Mouse (Mus musculus) heart, embryonic 10.5 days (tissue): ENCODE results near the gene Hax1. TPM values are rescaled to one million over a fixed set of nuclear protein-coding genes. Genes with fewer than 3 reads are reported as not detected.

Experiments used
- DNase-seq: peaks from one replicate; pipeline ENCODE4 v3.0.0-alpha.2; 2017; ENCODE audit warnings: low spot score
- H3K27ac ChIP-seq: fragments of 300-500 bp; sonication (generic); 2 replicates; pipeline ENCODE4 v1.5.1; 2016; ENCODE audit warnings: mild to moderate bottlenecking
- H3K27me3 ChIP-seq: fragments of 300-500 bp; sonication (generic); 2 replicates; pipeline ENCODE4 v1.6.1; 2016; ENCODE audit warnings: mild to moderate bottlenecking; ENCODE audit not compliant: poor library complexity, insufficient read depth, severe bottlenecking
- H3K36me3 ChIP-seq: fragments of 300-500 bp; sonication (generic); 2 replicates; pipeline ENCODE4 v1.6.1; 2016; ENCODE audit warnings: mild to moderate bottlenecking, moderate library complexity
- H3K4me1 ChIP-seq: fragments of 300-500 bp; sonication (generic); 2 replicates; pipeline ENCODE4 v1.6.1; 2016; ENCODE audit warnings: mild to moderate bottlenecking
- H3K4me3 ChIP-seq: fragments of 300-500 bp; sonication (generic); 2 replicates; pipeline ENCODE4 v1.5.1; 2016; ENCODE audit warnings: mild to moderate bottlenecking, moderate library complexity
- H3K9me3 ChIP-seq: fragments of 300-500 bp; sonication (generic); 2 replicates; pipeline ENCODE4 v1.6.1; 2016; ENCODE audit warnings: mild to moderate bottlenecking, moderate library complexity
- WGBS: fragments of 180-500 bp; shearing (Covaris S2); methylation state at CpG from one replicate; pipeline ENCODE4 v1.1.7; 2016; 5-methylcytosine and 5-hydroxymethylcytosine counted together
- polyA plus RNA-seq: library from polyadenylated mRNA; unstranded; fragments of >200 nt; fragmentation: Nextera tagmentation; extraction: Ambion mirVana; gene quantifications from 2 replicates; pipeline ENCODE4 v1.2.1, GENCODE M21; 2016

The Hax1 gene
- polyA plus RNA-seq, 1 experiment from 2014 or later, result 150 TPM

DNA sequence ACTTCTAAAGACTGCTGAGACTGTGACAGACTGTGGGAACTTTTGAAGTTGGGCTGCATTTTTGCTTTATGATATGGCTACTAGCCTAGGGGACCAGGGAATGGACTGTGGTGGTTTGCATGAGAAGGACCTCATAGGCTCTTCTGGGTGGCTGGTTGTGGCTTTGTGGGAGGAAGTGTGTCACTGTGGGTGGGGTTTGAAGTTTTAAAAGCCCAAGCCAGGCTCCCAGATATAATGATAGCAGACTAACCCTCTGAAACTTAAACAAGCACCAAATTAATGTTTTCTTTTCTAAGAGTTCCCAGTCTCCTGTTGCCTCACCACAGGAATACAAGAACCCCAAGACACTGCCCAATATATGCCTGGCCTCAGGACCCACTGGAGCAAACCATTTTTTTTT, 21.7 kb downstream of the Hax1 start:
- no peak for DNase-seq

DNA sequence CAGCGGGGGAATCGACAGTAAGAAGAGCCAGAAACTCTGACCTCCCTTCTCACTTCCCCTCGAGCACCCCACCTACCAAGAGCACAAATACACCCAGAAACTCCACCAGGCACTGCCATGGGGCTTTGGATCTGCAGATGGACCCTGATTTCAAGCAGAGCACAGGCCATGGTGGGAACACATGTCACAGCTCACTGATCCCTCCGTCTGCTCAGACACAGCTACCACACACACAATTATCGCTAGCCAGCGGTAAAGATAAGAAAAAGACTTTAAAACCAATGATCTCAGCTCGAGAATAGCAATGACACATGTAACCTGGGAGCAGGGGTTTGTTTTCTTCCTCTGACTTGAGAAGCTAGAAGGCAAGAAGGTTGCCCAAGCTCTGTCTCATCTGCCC, 30.1 kb downstream of the Hax1 start:
- peaks cover 20% of the 10 kb centered on the region for H3K4me1 ChIP-seq
- H3K9me3 ChIP-seq, result no peaks in the 10 kb centered on the region
- H3K27ac ChIP-seq, result no peak overlapping the region
- no peaks in the 10 kb centered on the region for H3K27me3 ChIP-seq
- no peaks in the 10 kb centered on the region; the same call in 1 of the 2 replicates for H3K36me3 ChIP-seq
- WGBS, result 59% methylated on average over 7 of the region's 7 CpGs
- no peak overlapping the region for H3K4me3 ChIP-seq
- DNase-seq, result no peak

More for the DNA sequence above, 21.7 kb downstream of the Hax1 start:
- H3K27me3 ChIP-seq, result no peaks in the 10 kb centered on the region
- no peaks in the 10 kb centered on the region for H3K4me1 ChIP-seq
- H3K4me3 ChIP-seq, result no peak overlapping the region
- no peaks in the 10 kb centered on the region for H3K36me3 ChIP-seq
- no peak overlapping the region for H3K27ac ChIP-seq
- H3K9me3 ChIP-seq, result no peaks in the 10 kb centered on the region

DNA sequence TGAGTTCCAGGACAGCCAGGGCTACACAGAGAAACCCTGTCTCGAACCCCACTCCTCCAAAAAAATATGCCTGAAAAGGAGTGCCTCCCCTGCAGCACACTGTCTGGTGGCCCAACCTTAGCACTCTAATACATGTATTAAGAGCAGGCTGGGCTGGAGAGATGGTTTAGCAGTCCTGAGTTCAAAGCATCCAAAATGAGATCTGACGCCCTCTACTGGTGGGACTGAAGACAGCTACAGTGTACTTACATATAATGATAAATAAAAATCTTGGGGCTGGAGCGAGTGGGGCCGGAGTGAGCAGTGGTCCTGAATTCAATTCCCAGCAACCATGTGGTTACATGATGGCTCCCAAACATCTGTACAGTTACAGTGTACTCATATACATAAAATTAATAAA, 31.6 kb downstream of the Hax1 start:
- DNase-seq, result no peak
- no peaks in the 10 kb centered on the region; the same call in 1 of the 2 replicates for H3K36me3 ChIP-seq
- no peak overlapping the region for H3K27ac ChIP-seq
- H3K4me1 ChIP-seq, result peaks cover 24% of the 10 kb centered on the region
- 72% methylated on average over 4 of the region's 4 CpGs for WGBS
- no peaks in the 10 kb centered on the region for H3K27me3 ChIP-seq
- no peak overlapping the region for H3K4me3 ChIP-seq
- H3K9me3 ChIP-seq, result no peaks in the 10 kb centered on the region

DNA sequence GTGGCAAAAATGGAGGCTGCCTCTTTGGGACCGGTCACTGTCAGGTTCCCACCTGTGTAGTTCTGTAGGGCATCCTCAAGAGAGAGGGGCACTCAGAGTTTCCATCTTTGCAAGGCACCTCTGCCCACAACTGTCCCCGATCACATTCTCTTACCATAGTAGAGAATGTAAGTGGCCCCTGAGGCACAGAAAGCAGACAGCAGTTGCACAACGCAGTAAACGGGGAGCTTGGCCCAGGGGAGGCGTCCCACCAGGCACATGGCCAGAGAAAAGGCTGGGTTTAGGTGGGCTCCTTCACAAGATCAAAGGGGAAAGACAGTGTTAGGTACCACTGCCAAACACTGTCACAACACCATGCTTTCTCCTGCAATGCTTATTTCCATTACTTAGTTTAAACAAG, 32.6 kb downstream of the Hax1 start:
- Histone ChIP-seq H3K27me3 (no peaks in the 10 kb centered on the region), H3K36me3 (no peaks in the 10 kb centered on the region; the same call in 1 of the 2 replicates), H3K9me3 (no peaks in the 10 kb centered on the region), H3K4me3 (no peak overlapping the region), H3K4me1 (peaks cover 34% of the 10 kb centered on the region), H3K27ac (no peak overlapping the region)
- DNase-seq, result no peak
- WGBS, result 89% methylated on average over 5 of the region's 5 CpGs

- Histone ChIP-seq H3K27me3 (no peaks in the 10 kb centered on the region), H3K4me1 (peaks cover 38% of the 10 kb centered on the region), H3K36me3 (no peaks in the 10 kb centered on the region; the same call in 1 of the 2 replicates), H3K4me3 (no peak overlapping the region), H3K27ac (no peak overlapping the region), H3K9me3 (no peaks in the 10 kb centered on the region)
- WGBS, result 86% methylated on average over 8 of the region's 8 CpGs
- DNase-seq, result no peak
These were observed 33.0 kb downstream of the Hax1 start for GRCm38 (mm10) chr3:89965557-89965956.

DNA sequence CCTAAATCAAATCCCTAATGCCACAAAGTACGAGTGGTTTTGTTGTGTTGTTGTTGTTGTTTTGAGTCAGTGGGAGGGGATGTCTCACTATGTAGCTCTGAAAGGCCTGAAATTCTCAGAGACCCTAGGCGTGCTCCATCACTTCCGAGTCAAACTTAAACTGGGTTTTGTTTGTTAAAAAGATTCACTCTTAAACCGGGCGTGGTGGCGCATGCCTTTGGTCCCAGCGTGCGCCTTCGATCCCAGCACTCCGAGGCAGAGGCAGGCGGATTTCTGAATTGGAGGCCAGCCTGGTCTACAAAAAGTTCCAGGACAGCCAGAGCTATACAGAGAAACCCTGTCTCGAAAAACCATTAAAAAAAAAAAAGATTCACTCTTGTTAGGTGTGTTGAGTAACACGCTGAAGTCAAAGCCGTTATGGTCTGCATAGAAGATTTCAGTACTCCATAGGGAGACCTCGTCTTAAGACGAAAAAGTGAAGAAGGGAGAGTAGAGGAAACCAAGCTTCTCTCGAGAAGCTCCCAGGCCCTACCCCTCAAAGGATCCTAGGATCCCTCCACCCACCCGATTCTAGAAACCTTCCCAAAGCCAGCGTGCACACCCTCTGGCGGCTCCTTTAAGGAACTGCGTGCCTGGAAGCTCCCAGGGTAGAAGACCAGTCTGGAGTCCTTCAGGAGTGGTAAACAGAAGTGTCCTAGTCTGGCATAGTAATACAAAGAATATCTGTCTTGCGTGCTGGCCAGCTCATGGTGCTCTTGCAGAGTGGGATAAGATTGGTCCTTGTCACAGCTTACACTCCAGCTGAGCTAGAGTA, 34.4 kb downstream of the Hax1 start:
- peaks cover 9% of the 10 kb centered on the region for H3K36me3 ChIP-seq
- H3K27me3 ChIP-seq, result no peaks in the 10 kb centered on the region
- peaks cover 52% of the 10 kb centered on the region for H3K4me1 ChIP-seq
- WGBS, result 32% methylated on average over 22 of the region's 22 CpGs
- peak overlapping the region; percentile 96 for H3K27ac ChIP-seq
- peak overlapping the region; percentile 94 for H3K4me3 ChIP-seq
- DNase-seq, result no peak
- H3K9me3 ChIP-seq, result no peaks in the 10 kb centered on the region

DNA sequence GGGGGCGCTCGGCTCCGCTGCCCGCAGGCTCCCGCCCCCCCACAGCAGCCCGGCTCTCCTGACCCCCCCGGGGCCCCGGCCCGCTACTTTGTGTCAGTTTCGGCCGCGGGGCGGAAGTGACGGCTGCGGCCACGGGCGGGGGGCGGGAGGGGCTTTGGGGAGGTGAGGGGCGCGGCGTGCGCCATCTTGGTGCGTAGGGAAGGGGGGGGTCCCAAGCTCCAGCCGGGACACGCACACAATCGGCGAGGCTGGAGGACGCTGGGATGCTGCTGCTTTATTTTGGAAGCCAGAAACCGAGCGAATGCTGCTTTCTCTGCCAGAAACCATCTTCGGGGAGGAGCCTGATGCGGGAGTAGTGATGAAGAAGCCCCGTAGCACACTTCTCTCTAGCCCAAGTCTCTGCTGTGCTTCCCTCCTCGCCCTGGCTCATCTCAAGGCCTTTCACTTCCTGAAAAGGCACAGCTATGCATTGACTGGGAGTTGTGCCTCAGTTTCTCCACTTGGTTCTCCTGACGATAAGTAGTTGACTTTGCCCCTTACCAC, 35.3 kb downstream of the Hax1 start, which contains the start of gene Atp8b2:
Gene Atp8b2 (minus strand): TSS at position 288 of the 543 bp plus-strand sequence.
- peaks cover 56% of the 10 kb centered on the region for H3K4me1 ChIP-seq
- peaks cover 18% of the 10 kb centered on the region for H3K36me3 ChIP-seq
- no peaks in the 10 kb centered on the region for H3K9me3 ChIP-seq
- no peak for DNase-seq
- no peaks in the 10 kb centered on the region for H3K27me3 ChIP-seq
- WGBS, result 1% methylated on average over 33 of the region's 35 CpGs
- peak within 1 kb of the TSS; percentile 96 for H3K27ac ChIP-seq
- H3K4me3 ChIP-seq, result peak within 1 kb of the TSS; percentile 94

DNA sequence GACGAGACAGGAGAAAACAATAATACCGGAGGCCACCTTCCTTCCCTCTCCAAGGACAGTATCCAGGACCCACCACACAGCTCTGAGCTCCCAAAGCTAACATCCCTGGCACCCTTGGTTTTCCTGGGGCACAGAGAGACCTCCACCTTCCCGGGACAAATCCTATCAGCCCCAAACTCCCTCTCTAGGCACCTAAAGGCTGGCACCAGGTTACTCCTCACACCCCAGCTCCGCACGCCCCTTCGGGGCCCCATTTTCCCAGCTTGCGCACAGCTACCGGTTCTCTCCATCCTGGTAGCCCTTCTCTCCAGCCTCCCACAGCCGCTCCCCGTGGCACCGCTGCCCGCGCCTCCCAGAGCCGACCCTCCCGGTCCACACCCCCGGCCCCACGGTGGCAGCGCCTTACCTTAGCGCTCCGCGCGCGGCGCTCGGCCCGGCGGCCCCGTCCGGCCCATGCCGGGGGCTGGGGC, 35.8 kb downstream of the Hax1 start:
- Histone ChIP-seq H3K4me3 (peak overlapping the region; percentile 94), H3K36me3 (peaks cover 23% of the 10 kb centered on the region), H3K27me3 (no peaks in the 10 kb centered on the region), H3K9me3 (no peaks in the 10 kb centered on the region), H3K27ac (peak overlapping the region; percentile 96), H3K4me1 (peaks cover 56% of the 10 kb centered on the region)
- DNase-seq, result no peak
- under 1% methylated on average over 30 of the region's 30 CpGs for WGBS

DNA sequence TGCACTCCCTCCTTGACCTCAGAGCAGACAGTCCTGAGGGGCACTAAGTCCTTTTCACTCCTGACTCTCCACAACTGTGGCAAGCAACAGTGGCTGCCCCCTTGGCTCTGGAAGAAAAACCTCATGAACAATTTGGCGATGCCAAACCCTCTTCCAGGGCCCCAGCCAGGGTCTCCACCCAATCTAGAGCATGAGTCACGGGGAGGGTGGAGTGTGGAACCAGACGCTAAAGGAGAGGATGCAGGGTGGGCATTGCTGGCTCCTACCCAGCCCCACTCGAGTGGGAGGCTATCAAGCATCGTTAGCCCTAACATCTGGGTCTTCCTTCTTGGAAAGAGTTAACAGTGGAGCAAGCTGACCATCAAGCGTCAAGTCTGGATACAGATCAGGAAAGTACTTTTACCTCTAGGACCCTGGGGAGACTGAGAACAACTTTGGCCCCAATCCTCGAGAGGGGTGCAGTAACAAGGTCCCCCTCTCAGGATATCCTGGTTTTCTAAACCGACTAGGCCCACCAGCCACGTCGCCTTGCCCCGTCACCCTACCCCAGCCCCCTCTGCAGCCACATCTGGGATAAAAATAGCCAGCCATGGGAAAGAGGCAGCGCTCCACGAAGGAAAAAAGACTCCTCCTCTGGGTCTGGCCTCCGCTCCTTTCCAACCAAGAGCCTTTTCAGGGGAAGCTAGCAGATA, 36.4 kb downstream of the Hax1 start:
- no peak for DNase-seq
- peak overlapping the region; percentile 94 for H3K4me3 ChIP-seq
- peaks cover 56% of the 10 kb centered on the region for H3K4me1 ChIP-seq
- H3K27me3 ChIP-seq, result no peaks in the 10 kb centered on the region
- no peaks in the 10 kb centered on the region for H3K9me3 ChIP-seq
- peak overlapping the region; percentile 96 for H3K27ac ChIP-seq
- peaks cover 29% of the 10 kb centered on the region for H3K36me3 ChIP-seq
- WGBS, result 3% methylated on average over 14 of the region's 14 CpGs

DNA sequence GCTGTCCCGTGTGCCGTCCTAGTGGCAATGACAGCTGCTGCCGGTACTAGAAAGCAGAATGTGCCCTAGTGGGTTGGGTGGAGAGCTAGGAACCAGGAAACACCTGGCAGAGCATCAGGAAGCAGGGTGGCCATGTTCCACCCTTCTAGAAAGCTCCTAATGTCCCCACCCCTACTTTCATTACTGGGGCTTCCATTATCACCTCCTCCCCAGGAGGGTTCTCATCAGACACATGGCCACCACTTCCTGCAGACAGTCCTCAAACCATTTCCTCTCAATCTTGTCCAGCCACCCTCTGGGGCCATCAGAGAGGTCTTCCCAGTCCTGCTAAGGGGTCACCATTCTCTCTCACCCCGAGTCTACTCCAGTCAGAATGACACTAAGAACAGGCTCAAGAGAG, 37.1 kb downstream of the Hax1 start:
- H3K4me3 ChIP-seq, result peak overlapping the region; percentile 94
- H3K27ac ChIP-seq, result peak overlapping the region; percentile 96
- peaks cover 56% of the 10 kb centered on the region for H3K4me1 ChIP-seq
- H3K36me3 ChIP-seq, result peaks cover 36% of the 10 kb centered on the region
- WGBS, result 37% methylated on average over 4 of the region's 4 CpGs
- no peaks in the 10 kb centered on the region for H3K9me3 ChIP-seq
- no peak for DNase-seq
- no peaks in the 10 kb centered on the region for H3K27me3 ChIP-seq

GRCm38 (mm10) chr3:89960469-89960868, 38.1 kb downstream of the Hax1 start:
- H3K27me3 ChIP-seq, result no peaks in the 10 kb centered on the region
- H3K9me3 ChIP-seq, result no peaks in the 10 kb centered on the region
- peak overlapping the region; percentile 94 for H3K4me3 ChIP-seq
- H3K27ac ChIP-seq, result peak overlapping the region; percentile 83
- H3K36me3 ChIP-seq, result peaks cover 46% of the 10 kb centered on the region
- WGBS, result 0% methylated on average over 30 of the region's 30 CpGs
- DNase-seq, result peak; percentile 94
- peaks cover 56% of the 10 kb centered on the region for H3K4me1 ChIP-seq

DNA sequence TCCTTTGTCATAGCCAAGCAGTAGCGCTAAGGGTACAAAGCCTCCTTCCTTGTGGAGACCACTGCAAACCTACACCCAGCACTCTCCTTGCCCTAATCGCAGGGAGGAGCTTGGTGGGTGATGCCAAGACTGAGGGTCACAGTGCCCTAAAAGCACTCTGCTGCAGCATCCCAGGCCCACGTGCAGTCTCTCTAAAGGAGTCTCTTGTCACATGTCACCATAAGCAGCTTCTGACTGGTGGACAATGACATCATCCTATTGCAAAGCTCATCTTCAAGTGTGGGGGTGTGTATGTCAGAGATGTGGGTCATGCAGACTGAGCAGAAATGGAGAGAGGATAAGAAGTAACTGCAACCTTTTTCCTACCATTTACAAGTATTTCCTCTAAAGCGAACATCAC, 39.1 kb downstream of the Hax1 start:
- no peak overlapping the region; the same call in 1 of the 2 replicates for H3K4me3 ChIP-seq
- H3K4me1 ChIP-seq, result peaks cover 47% of the 10 kb centered on the region
- H3K36me3 ChIP-seq, result peaks cover 55% of the 10 kb centered on the region
- no peak for DNase-seq
- no peaks in the 10 kb centered on the region for H3K27me3 ChIP-seq
- no peak overlapping the region; the same call in 1 of the 2 replicates for H3K27ac ChIP-seq
- 71% methylated on average over 4 of the region's 4 CpGs for WGBS
- H3K9me3 ChIP-seq, result no peaks in the 10 kb centered on the region

DNA sequence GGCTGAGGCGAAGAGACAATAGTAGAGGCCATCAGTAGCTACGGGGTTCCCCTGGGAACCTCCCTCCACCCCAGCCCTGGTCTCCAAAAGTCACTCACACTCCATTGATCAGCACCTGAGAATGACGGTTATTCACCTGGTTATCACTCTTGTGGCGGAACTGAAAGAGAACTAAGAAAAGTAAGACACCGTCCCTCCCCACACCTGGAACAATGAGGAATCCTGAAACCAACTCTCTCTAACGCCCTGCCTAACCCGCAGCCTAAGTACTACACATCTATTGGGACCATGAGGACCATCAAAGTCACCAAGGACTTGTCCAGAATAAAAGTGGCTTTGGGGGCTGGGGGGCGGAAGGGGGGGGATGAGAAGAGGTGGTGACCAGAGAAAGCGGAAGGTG, 40.7 kb downstream of the Hax1 start:
- Histone ChIP-seq H3K27ac (no peak overlapping the region), H3K36me3 (peaks cover 70% of the 10 kb centered on the region), H3K9me3 (no peaks in the 10 kb centered on the region), H3K4me1 (peaks cover 39% of the 10 kb centered on the region), H3K4me3 (no peak overlapping the region), H3K27me3 (no peaks in the 10 kb centered on the region)
- no peak for DNase-seq
- 93% methylated on average over 9 of the region's 9 CpGs for WGBS
